Mouse (Mus musculus) CD8-positive naive resting alpha-beta T cell, adult 2 months (primary cell): ENCODE measurements around the gene Dner.

Experiments
- DNase-seq, 2 experiments: peaks; one replicate each; pipeline ENCODE4 v3.0.0; 2022; ENCODE audit warnings: low read depth in 2 of 2, low spot score in 2 of 2

The Dner gene

DNA sequence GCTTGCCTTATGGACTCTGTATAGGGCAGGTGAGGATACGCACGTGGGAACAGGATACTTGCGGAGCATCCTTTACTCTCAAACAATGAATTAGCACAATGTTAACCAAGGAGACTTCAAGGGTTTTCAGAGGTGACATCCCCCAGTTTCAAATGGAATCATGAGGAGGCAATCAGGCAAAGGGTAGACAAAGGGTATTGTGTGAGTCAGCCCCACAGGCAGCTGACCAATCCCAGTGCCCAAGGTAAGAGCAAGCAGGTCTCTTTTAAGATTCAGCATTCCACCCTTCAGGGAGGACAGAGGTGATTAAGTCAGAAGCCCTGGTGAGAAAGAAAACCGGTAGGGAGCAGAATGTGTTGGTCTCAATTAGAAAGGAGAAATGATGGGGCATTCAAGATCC lies 55.6 kb downstream of the Dner start:
- DNase-seq: no peak

DNA sequence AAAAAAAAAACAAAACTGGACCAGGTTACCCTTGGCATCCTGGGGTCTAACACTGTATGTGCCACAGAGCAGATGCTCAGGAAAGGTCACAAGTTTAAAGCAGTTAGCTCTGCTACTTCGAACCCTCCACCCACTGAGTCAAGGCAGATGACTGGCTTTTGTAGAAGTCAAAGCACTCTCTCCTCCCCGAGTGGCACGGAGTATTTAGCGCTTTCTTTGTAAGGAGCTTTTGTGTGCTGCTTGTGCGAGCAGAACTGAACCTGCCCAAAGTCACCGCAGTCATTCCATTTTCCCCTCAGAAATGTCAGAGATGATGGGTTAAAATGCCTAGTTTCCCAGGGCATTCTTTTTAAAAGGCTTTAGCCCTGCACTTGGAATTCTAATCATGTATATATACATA lies 59.1 kb downstream of the Dner start:
- no peak for DNase-seq

DNA sequence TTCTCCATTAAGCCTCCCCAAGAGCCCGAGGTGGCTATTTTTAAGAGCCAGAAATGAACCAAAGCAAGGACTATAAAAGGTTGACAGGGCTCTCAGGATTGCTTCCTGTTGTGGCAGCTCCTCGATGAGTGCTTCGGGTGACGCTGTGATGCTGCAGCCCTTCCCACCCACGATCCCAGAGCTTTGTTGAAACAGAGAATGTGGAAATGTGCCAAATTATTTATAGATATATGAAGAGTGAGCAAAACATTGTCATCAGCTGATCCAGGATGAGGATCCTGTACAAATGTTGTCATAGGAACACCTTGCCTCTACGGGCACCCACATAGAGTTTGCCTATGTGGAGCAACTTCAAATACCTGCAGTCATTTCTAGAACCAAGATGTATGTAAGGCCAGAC lies 67.8 kb downstream of the Dner start:
- no peak for DNase-seq

DNA sequence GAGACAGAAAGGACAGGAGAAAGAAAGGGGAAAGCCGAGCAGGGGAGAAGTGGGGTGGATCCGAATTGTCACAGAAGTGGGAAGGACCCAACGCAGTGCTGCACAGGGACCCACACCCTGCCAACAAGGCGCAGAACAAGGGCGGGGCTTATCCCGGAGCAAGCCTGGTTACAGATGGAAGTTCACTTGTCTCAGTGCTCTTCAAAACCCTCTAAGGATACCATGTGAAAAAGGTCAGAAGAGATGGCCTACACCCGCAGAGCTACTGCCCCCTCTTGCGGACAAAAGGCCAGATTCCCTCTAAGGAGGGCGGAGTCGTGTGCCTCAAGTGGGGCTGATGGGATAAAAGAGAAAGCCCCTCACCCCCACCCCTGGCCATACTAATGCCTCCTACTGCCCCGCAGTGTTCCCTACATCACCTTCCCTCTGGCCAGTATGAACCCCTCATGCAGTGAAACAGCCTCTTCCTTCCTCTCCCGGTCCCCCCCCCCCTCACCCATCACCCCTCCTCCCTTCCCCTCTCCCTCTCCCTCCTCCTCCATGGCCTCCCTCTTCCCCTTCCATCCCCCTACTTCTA lies 73.0 kb downstream of the Dner start:
- no peak for DNase-seq

DNA sequence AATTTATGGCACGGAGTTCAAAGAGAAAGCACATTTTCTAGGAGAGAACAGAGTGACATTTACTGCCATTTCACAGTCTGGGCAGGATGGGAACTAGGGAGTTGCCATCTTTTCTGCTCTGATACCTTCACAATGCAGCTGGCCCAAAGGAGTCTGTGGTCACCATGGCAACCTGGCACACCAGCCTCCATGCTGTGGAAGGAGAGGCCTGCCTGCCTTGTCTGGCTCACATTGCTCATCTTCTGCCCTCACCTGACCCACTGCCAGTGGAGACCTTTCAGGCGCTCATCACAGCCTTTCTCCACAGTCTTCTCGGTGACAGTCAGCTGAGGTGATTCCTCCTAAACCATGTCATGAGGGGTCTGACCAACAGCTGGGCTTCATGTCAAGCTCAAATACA lies 74.7 kb downstream of the Dner start:
- no peak for DNase-seq

DNA sequence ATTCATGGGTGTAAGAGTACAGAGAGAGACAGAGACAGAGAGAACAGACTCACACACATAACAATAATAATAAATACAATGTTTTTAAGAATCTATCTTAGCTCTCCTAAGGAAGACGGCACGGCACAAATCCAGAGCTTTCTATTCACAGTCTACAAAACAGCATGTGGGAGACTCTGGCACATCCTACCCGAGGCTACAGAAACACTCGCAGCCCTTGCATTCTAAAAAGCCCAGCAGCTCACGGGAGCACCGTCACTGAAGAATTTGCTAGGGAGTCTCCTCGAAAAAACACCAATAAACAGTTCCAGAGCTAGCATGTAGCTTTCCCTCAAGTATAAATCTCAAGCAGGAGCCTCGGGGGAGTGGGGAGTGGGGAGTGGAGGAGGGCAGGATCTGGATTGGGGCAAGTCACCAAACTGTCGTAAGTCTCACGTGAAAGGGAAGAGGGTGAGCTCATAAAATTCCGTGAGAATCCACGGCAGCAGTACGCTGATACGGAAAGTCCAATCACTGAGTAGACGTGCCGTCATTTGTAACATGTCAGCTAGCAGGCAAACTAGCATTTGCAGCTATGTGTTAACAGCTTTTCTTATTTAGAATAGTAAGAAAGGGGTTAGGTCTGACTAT lies 76.8 kb downstream of the Dner start:
- no peak for DNase-seq

DNA sequence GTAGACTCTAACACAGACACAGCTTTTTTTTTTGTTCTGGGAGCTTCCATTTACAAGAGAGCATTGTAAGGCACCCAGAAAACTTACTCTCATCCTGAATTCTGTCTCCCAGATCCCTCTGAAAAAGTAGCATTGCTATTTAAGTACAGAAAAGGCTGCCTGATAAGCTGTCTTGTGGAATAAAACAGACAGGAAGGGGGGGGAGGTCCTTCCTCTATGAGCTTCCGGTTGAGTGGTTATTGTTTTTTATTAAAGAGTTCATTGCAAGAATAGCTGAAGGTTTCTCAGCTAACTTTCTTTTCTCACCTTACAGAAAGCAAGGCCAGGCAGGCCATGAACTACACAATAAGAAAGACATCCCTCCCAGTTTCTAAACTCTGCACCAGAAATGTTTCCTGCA lies 77.9 kb downstream of the Dner start:
- DNase-seq: no peak

DNA sequence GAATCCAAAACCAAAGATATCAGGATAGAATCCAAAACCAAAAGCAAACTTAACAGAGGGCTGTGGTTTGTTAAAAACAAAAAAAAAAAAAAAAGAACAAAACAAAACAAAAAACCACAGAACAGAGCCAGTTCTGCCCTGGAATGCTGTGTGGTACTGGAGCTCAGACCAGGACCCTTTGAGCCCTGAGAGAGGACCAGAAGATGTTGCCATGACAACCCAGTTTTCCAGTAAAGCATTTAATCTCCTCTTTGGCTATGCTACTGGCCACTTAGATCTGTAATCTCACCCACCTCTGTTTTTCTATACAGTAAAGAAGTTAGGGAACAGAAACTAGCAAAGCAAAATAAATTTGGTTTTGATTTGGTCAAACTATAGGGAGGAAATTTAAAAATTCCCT lies 79.9 kb downstream of the Dner start:
- no peak for DNase-seq

DNA sequence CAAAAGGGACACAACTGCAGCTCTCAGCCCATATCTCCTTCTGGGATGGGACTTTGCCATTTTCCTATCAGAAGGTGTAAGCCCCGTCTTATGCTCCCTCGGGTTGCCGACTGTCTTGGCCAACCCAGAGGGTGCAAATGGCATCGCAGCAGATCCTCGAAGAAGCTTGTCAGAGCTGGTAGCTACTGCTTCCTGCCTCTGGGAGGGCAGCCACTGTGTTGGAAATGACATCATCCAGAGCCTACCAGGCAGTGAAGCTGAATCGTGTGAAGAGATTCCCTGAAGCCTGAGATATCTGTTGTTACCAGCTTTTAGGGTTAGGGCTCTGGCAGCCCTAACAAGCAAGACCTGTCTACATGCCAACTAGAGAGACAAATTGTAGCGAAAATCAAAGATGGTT lies 81.4 kb downstream of the Dner start:
- no peak for DNase-seq

DNA sequence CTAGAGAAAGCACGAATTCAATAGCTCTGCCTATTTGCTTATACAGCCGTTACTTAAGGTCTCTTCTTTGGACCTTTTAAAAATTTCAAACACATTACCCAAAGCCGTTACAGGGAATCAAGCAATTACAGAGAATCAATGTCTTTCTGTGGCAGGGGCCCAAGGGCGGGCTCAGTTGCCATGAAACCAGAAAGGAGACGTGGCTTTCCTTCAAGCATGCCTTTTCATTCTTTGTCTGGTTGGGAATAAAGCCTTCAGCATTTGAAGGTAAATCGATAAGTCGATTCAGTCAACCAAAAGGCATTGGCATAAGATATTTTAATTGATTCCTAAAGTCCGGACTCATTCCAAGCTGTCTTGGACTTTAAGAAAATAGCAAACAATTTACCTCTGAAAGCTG lies 82.9 kb downstream of the Dner start:
- DNase-seq: no peak

DNA sequence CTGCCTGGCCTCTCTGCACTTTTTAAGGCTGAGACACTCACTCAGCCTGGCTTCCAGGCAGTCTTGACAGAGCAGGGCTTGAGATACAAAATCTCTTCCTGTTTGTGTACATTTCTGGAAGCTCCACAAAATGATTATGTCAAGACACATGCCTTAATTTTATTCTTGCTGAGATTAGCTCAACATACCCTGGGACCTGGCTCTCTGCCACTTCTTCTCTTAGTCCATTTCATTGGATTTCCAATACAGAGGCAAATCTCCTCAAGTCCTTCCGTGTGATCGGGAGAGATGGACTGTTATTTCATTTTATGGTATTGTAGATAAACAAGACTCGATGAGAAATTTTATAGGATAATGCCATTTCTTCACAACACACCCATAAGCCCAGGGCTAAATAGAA lies 84.7 kb downstream of the Dner start:
- no peak for DNase-seq

DNA sequence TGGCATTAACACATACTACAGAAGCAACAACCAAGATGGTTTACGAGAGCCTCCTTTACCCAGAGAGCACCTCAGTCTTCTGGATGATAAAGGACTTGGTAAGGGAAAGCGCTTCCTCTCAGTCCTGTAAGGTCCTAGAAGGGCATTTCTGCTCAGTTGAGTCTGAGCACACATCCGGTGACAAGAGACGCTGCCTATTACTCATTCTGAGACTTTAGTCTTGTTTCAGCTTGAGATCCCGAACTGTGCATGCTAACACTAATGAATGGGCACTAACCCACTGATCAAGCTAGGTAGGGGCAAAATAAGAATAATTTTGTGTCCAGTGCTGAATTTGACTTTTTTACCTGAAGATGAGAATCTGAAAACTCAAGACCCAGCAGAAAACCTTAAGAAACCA lies 97.0 kb downstream of the Dner start:
- DNase-seq: no peak

DNA sequence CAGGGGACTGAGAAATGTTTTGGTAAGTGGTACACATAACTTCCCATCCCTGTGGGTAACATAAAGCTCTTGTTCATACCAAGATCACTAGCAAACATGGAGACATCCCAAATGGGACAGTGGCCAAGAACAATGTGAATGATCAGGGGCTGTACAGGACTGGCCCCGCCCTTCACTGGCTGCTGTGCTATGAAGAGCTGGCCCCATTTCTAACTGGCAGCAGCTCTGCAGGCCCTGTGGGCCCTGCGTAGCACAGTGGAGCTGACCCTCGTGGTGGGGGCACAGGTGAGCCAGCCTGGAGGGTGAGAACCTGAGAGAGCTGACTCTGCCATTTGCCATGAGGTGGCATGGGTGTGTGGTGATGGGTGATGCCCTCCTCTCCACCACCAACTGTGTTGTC lies 100.0 kb downstream of the Dner start:
- DNase-seq: no peak

DNA sequence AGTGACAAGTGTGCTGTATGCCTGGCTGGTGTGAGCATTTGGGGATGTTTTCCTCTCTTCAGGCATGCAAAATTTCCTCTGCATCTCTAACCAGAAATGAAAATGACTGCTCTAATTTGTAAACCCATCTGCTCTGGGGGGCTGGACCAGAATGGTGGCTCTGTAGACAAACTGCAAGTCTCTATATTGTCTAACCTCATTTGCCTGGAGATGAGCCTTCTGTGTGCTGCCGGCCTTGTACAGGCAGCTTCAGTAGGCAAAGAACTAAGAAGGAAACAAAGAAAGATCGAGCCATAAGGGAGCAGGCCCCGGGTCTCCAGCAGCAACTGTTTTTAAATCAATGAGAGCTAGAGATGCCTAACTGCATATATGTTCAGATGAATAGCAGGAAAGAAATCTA lies 103.6 kb downstream of the Dner start:
- no peak for DNase-seq

DNA sequence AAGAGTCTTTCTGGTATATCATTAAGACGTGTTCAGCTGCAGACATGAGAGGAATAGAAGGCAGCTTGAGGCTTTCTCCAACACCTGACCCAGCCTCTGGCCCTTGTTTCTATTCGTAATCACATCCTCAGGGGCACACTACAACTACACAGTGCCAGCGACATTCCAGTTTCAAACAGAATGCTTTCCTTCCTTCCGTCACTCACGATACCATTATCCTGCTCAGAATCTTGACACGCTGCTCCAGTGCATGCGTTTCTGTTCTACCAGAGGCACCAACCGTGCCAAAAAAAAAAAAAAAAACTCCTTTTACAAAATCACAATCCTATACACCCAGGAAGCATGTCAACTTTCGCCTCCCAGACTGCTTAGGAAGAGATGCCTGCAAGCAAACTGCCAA lies 105.5 kb downstream of the Dner start:
- DNase-seq: no peak

DNA sequence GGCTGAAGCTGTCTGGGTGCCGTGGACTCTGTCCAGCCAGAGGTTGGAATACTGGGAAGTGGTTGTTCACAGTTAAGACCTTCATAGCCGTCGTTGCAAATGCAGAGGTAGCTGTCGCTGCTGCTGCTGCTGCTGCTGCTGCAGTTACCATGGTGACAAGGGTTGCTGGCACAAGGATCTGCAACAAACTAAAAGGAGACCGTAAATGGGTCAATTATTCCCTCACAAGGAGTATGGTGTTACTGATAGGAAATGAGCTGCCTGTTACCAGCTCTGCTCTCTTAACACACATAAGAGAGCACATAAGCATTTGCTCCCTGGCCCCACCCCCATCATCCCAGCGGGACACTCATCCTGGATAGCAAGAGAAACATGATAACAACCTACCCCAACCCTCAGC lies 110.6 kb downstream of the Dner start:
- no peak for DNase-seq

DNA sequence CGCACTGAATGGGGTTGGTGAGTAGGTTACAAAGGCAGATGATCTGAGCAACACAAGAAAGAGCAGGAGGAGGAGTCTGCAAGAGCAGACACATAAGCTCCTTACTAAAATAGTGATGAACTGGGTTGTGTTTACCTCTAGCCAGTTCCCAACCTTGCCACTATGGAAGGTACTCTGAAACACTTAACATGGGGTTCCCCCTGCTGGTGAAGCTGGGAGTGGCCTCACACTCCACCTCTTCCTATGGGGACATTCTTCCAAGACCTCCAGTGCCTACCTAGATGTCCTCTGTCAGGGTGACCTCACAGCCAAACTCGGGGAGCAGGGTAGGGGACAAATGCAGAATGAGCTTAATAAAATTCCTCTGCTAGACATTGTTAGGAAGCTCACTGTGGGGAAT lies 114.2 kb downstream of the Dner start:
- no peak for DNase-seq

DNA sequence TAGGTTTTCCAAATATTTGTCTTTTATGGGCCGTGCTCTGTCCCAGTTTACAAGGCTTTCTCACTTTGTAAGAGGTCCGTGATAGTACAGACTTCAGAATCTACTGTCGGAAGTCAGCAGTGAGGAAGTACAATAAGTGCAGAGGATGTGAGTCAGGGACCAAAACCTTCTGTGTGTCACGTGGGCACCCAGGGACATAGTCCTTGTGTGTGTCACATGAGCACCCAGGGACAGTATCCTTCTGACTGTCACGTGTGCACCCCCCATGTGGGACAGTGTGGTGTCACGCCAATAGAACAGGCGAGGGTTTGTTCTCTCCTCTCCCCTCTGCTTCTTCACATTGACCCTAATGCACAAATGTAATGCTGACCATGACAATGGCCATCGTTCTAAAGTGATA lies 134.2 kb downstream of the Dner start:
- no peak for DNase-seq

DNA sequence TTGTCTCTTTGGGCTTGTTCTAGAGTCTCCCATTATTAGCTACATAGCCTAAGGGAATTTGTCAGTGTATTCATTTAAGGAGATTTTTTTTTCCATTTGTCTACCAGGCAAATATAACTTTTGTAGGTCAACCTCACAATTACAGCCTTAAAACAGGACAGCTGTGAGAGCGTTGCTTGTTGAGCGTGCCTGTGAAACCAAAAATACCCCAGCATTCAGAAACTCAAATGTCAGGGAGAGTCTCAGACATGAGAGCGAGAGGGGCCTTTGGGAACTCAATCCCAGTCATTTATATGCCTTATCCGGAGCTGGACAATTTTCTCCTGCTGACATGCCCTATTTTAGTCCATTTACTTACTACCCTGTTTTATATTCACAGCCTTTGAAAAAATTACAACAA lies 134.6 kb downstream of the Dner start:
- DNase-seq: no peak

DNA sequence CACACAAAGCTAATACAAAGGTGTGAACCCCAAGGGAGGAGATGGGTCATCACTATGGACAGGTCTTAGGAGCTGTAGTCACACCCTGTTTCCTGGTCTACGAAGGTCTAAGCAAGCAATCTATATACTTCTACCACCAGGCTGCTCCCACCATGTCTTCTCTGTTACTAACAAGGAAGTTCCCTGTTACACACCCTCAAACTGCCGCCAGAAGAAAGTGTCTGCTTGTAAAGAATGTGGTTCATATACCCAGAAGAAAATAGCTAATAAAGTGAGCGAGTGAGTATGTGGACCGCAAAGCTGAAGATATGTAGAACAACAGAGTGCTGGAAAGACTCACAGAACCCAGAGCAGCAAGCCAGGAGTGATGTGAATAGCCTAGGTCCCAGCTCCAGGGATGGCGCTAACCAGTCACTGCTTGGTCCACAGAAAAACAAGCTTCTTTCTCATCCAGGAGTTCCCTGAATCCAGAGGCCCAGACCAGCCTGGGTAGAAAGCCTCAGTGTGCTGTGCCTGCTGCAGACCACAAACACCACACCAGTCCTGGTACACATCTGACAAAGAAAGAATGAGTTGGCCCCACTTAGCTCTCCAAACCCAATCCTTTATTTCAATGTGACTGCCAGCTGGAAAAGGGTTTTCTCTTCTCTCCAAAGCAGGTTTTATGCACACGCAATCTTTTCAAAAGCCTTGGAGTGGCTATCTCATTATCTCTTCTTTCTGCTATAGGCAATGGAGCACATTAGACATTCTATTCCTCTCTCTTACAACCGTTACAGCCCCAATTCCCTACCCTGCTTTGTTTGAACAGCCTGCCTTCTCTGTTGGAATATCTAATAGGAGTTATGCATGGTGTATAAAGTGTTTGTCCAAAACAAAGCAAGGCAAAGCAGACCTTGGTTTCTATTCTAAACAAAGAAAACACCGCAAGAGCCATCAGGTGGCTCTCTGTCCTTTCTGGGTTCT lies 139.2 kb downstream of the Dner start:
- DNase-seq: no peak

DNA sequence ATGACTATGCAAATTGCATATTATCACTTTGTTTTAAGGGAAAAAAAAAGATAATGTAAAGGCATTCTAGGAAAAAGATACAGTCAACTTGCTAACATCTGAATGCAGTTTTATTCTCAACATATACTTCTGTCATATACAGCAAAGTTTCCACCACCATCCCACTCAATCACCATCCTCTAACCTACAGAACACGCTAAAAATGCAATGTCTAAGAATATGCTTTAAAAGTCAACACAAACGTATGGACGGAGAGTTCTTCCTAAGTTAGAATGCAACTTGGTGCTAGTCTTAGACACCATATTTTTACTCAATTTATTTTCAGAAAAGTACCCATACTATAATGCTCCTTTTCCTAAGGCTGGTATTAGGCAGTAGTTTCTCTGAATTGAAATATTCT lies 144.0 kb downstream of the Dner start:
- DNase-seq: no peak

DNA sequence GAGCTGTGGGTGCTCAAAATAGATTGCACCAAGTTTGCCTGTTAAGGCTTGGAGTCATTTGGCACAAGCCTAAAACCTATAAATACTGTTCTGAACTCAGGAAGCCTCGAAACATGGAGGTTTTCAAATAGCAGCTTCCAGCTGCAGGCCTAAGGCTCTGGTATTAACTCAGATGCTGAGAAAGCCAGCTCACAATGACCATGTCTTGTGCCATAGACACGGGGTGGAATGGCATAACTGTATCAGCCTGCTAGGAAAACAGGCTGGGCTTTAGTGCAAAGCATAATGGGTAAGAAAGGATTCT lies 146.0 kb downstream of the Dner start:
- no peak for DNase-seq
